Mouse (Mus musculus) liver, embryonic 14.5 days (tissue): Measurements from ENCODE around the gene Enho. TPM values are rescaled to one million over a fixed set of nuclear protein-coding genes. Genes with fewer than 3 reads are reported as not detected.

ENCODE experiments used
- ATAC-seq: fragments of 200-750 bp; cut with Nextera tagmentation; 2 replicates; pipeline ENCODE4 v1.8.0; 2017; ENCODE audit warnings: moderate number of reproducible peaks, mild to moderate bottlenecking, moderate library complexity; ENCODE audit not compliant: insufficient read depth
- DNase-seq, 3 experiments: peaks; one replicate each; pipeline ENCODE4 v3.0.0-alpha.2; 2012 to 2013; ENCODE audit warnings: low read depth in 3 of 3, low spot score in 3 of 3
- H3K27ac ChIP-seq: fragments of 300-500 bp; sonication (generic); 2 replicates; pipeline ENCODE4 v1.5.1; 2014; ENCODE audit warnings: moderate library complexity, mild to moderate bottlenecking, control low read depth, inconsistent platforms
- H3K27me3 ChIP-seq: fragments of 300-500 bp; sonication (generic); 2 replicates; pipeline ENCODE4 v1.6.1; 2014; ENCODE audit warnings: mild to moderate bottlenecking, low read length, moderate library complexity; ENCODE audit not compliant: control insufficient read depth, insufficient read depth
- H3K36me3 ChIP-seq: fragments of 300-500 bp; sonication (generic); replicated peaks from 2 replicates; pipeline ENCODE4 v1.6.1; 2014; ENCODE audit warnings: low read depth; ENCODE audit not compliant: control insufficient read depth, insufficient read depth
- H3K4me1 ChIP-seq, 2 experiments: fragments of 200-500 bp in 1 of 2; fragments of 300-500 bp in 1 of 2; sonication (generic) in 1 of 2; replicated peaks; 2 replicates each; pipeline ENCODE4 v1.6.1; 2012 to 2014; ENCODE audit warnings: antibody characterized with exemption in 1 of 2, inconsistent platforms in 1 of 2, low read length in 1 of 2; ENCODE audit not compliant: control insufficient read depth in 2 of 2, insufficient read depth in 2 of 2
- H3K4me2 ChIP-seq: fragments of 300-500 bp; sonication (generic); 2 replicates; pipeline ENCODE4 v1.6.1; 2014; ENCODE audit warnings: low read depth, mild to moderate bottlenecking, control low read depth, moderate library complexity
- H3K4me3 ChIP-seq, 2 experiments: fragments of 200-500 bp in 1 of 2; fragments of 300-500 bp in 1 of 2; sonication (generic) in 1 of 2; 2 replicates each; pipeline ENCODE4 v1.5.1; 2012 to 2014; ENCODE audit warnings: low read depth in 2 of 2, low read length in 2 of 2, mild to moderate bottlenecking in 2 of 2, control low read depth in 1 of 2, inconsistent platforms in 1 of 2, moderate library complexity in 1 of 2; ENCODE audit not compliant: insufficient read depth in 1 of 2
- H3K9ac ChIP-seq: fragments of 300-500 bp; sonication (generic); replicated peaks from 2 replicates; pipeline ENCODE4 v1.6.1; 2014; ENCODE audit warnings: mild to moderate bottlenecking, control low read depth, moderate library complexity
- H3K9me3 ChIP-seq: fragments of 300-500 bp; sonication (generic); 2 replicates; pipeline ENCODE4 v1.6.1; 2016; ENCODE audit warnings: low read length, mixed read lengths; ENCODE audit not compliant: control insufficient read depth
- CTCF ChIP-seq: IDR thresholded peaks from 2 replicates; pipeline ENCODE4 v1.5.1; 2016; ENCODE audit warnings: antibody characterized with exemption, low read depth, control low read depth
- EP300 ChIP-seq: IDR thresholded peaks from 2 replicates; pipeline ENCODE4 v1.6.1; 2016; ENCODE audit warnings: antibody characterized with exemption, low read depth
- WGBS: fragments of 180-500 bp; shearing (Covaris S2); extraction: QIAGEN DNeasy Blood & Tissue Kit; methylation state at CpG from one replicate; pipeline ENCODE4 v1.1.7; 2014; ENCODE audit not compliant: insufficient replicate concordance; 5-methylcytosine and 5-hydroxymethylcytosine counted together
- polyA plus RNA-seq, 2 experiments: library from polyadenylated mRNA; depleted of rRNA in 1 of 2; stranded (reverse) in 1 of 2; unstranded in 1 of 2; fragments of >200 nt; fragmentation: Nextera tagmentation in 1 of 2; extraction: Ambion mirVana in 1 of 2; gene quantifications; 2 replicates each; pipeline versions ENCODE4 v1.2.1 to v1.2.3; 2012 to 2014

Gene Enho
- polyA plus RNA-seq, 2 experiments: 1.2 to 1.8 TPM

- Histone ChIP-seq H3K9me3 (no peaks in the 10 kb centered on the region), H3K4me1 (peaks cover 0 to 2% of the 10 kb centered on the region in 2 experiments; a peak in 2 of 4 replicates), H3K27me3 (no peaks in the 10 kb centered on the region), H3K36me3 (no peaks in the 10 kb centered on the region), H3K4me3 (no peak overlapping the region), H3K4me2 (no peak overlapping the region), H3K9ac (no peak overlapping the region), H3K27ac (no peak overlapping the region)
- WGBS: 45% methylated on average over 9 of the region's 9 CpGs
- DNase-seq (no peak), ATAC-seq (no peak)
- TF ChIP-seq CTCF: no peak
- no peak for TF ChIP-seq EP300
Measured at GRCm38 (mm10) chr4:41663614-41664013, 23.5 kb upstream of the Enho start.

DNA sequence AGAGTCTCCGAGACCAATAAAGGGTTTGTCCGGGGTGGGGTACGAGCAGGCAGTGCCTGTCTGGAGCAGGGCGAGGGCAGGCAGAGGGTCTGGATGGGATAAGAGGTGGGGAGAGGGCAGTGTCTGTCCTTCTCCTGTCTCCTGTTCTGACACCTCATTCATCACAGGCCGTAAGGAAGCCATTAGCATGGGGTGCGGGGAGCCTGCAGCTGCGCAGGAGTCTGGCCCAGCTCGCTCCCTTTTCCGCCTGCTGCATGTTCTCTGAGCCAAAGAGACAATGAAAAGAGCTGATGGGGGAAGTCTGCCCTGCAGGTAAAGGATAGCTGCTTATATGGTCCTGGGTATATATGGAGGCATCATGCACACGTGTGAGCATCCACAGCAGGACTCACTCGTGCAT is 22.6 kb upstream of the Enho start:
- Histone ChIP-seq H3K9ac (no peak overlapping the region), H3K4me2 (no peak overlapping the region), H3K27ac (no peak overlapping the region), H3K4me1 (peaks cover 0 to 4% of the 10 kb centered on the region in 2 experiments; a peak in 2 of 4 replicates), H3K4me3 (no peak overlapping the region), H3K36me3 (no peaks in the 10 kb centered on the region), H3K9me3 (no peaks in the 10 kb centered on the region), H3K27me3 (no peaks in the 10 kb centered on the region)
- TF ChIP-seq CTCF: no peak
- no peak for TF ChIP-seq EP300
- WGBS: 44% methylated on average over 11 of the region's 11 CpGs
- DNase-seq (no peak), ATAC-seq (no peak)

- Histone ChIP-seq H3K4me3 (no peak overlapping the region), H3K4me1 (peaks cover 0 to 4% of the 10 kb centered on the region in 2 experiments; a peak in 2 of 4 replicates), H3K9ac (no peak overlapping the region), H3K27ac (no peak overlapping the region), H3K9me3 (no peaks in the 10 kb centered on the region), H3K36me3 (no peaks in the 10 kb centered on the region), H3K4me2 (no peak overlapping the region), H3K27me3 (no peaks in the 10 kb centered on the region)
- ATAC-seq: peak; percentile 34; the same call in 1 of the 2 replicates
- no peak for TF ChIP-seq EP300
- no peak for TF ChIP-seq CTCF
- DNase-seq: no peak
- WGBS: 49% methylated on average over 11 of the region's 11 CpGs
Measured at GRCm38 (mm10) chr4:41660851-41661430, 20.8 kb upstream of the Enho start.

GRCm38 (mm10) chr4:41659556-41659955 is 19.4 kb upstream of the Enho start:
- no peak overlapping the region for H3K4me3 ChIP-seq
- H3K27me3 ChIP-seq: no peaks in the 10 kb centered on the region
- 59% methylated on average over 13 of the region's 13 CpGs for WGBS
- no peak overlapping the region for H3K4me2 ChIP-seq
- ATAC-seq (no peak), DNase-seq (no peak)
- TF ChIP-seq CTCF (no peak), EP300 (no peak)
- no peak overlapping the region for H3K9ac ChIP-seq
- H3K4me1 ChIP-seq: peaks cover 0 to 4% of the 10 kb centered on the region in 2 experiments; a peak in 2 of 4 replicates
- H3K27ac ChIP-seq: no peak overlapping the region
- no peaks in the 10 kb centered on the region for H3K36me3 ChIP-seq
- no peaks in the 10 kb centered on the region for H3K9me3 ChIP-seq

DNA sequence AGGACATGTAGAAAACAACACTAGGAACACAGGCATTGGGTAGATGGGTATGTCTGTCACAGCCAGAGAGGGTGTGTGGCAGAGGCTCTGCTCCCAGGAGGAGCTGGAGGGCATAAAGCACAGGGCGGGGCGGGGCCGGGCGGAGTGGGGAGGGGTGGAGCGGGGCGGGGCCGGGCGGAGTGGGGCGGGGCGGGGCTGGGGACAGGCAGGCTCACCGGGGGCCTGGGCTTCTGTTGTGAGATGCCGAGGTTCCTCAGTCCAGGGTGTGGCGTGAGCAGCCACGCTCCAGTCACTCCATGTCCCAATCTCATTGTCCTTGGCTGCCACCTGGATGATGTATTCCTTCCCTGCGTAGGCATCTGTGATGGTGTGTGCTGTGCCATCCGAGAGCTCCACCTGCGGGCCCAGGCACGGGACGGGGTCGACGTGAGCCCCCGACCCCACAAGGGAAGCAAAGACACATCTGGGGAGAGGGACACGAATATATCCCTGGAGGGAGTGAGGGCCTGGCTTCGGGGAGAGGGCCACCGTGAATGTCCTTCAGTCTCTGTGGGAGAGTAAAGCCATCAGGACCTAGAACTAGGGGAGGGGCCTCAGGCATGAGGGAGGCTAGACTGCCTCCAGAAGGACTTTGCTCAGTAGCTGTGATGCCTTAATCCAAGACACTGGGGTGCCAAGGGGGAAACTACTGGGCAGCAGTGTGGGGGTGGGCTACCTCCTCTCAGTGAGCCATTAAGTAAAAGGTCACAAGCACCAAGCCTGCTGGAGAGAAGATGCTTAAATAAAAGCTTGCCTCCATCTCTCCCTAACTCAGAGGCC is 18.7 kb upstream of the Enho start:
- Histone ChIP-seq H3K9me3 (no peaks in the 10 kb centered on the region), H3K4me1 (peaks cover 0 to 4% of the 10 kb centered on the region in 2 experiments; a peak in 2 of 4 replicates), H3K36me3 (no peaks in the 10 kb centered on the region), H3K27me3 (no peaks in the 10 kb centered on the region), H3K4me2 (no peak overlapping the region), H3K9ac (no peak overlapping the region), H3K4me3 (no peak overlapping the region), H3K27ac (no peak overlapping the region)
- DNase-seq: no peak
- WGBS: 11% methylated on average over 23 of the region's 25 CpGs
- ATAC-seq: peak; percentile 32; the same call in 1 of the 2 replicates
- TF ChIP-seq CTCF: no peak
- no peak for TF ChIP-seq EP300
